Mouse (Mus musculus) CH12.LX (cell line): ENCODE results near the gene Cdh15. TPM values are rescaled to one million over a fixed set of nuclear protein-coding genes. Genes with fewer than 3 reads are reported as not detected.

Experiments
- DNase-seq: peaks from one replicate; pipeline ENCODE4 v3.0.0-alpha.2; 2013; ENCODE audit errors: extremely low read depth
- H3K27ac ChIP-seq: 2 replicates; pipeline ENCODE4 v1.5.1; 2012; ENCODE audit warnings: low read depth, mild to moderate bottlenecking, control low read depth, moderate library complexity; ENCODE audit not compliant: insufficient read depth
- H3K27me3 ChIP-seq: replicated peaks from 2 replicates; pipeline ENCODE3; 2012; ENCODE audit warnings: inconsistent platforms
- H3K36me3 ChIP-seq, 2 experiments: replicated peaks in 1 of 2; 2 replicates each; pipeline versions ENCODE3 to v1.6.1; 2012; ENCODE audit warnings: inconsistent platforms in 1 of 2, low read length in 1 of 2, mild to moderate bottlenecking in 1 of 2, mixed read lengths in 1 of 2, moderate library complexity in 1 of 2; ENCODE audit not compliant: control insufficient read depth in 1 of 2, insufficient read depth in 1 of 2
- H3K4me1 ChIP-seq, 2 experiments: 2 replicates each; pipeline ENCODE4 v1.6.1; 2012; ENCODE audit warnings: inconsistent platforms in 1 of 2, moderate library complexity in 1 of 2; ENCODE audit not compliant: insufficient read depth in 2 of 2, control insufficient read depth in 1 of 2
- H3K4me2 ChIP-seq: 2 replicates; pipeline ENCODE4 v1.6.1; 2012; ENCODE audit warnings: low read depth, mild to moderate bottlenecking, control low read depth; ENCODE audit not compliant: poor library complexity, insufficient read depth, severe bottlenecking
- H3K4me3 ChIP-seq, 3 experiments: fragments of 150-350 bp in 1 of 3; sonication (generic) in 1 of 3; replicated peaks in 1 of 3; 2 replicates each; pipeline versions ENCODE3 to v1.5.1; 2011 to 2012; ENCODE audit warnings: low read depth in 2 of 3, low read length in 2 of 3, mild to moderate bottlenecking in 2 of 3, moderate library complexity in 2 of 3, control low read depth in 1 of 3, improper control_type of control experiment in 1 of 3, inconsistent platforms in 1 of 3, mixed read lengths in 1 of 3; ENCODE audit not compliant: poor library complexity in 1 of 3
- H3K79me2 ChIP-seq: replicated peaks from 2 replicates; pipeline ENCODE4 v1.6.1; 2012; ENCODE audit warnings: mild to moderate bottlenecking, moderate library complexity; ENCODE audit not compliant: control insufficient read depth, poor library complexity, insufficient read depth, severe bottlenecking; ENCODE audit errors: extremely low read depth
- H3K9ac ChIP-seq: 2 replicates; pipeline ENCODE4 v1.6.1; 2012; ENCODE audit warnings: low read depth, mild to moderate bottlenecking, control low read depth, moderate library complexity; ENCODE audit not compliant: insufficient read depth
- H3K9me3 ChIP-seq: replicated peaks from 2 replicates; pipeline ENCODE3; 2012; ENCODE audit warnings: low read length, inconsistent platforms, mixed read lengths
- CHD2 ChIP-seq: IDR thresholded peaks from 2 replicates; pipeline ENCODE4 v1.6.1; 2011; ENCODE audit warnings: low read length, improper control_type of control experiment
- CTCF ChIP-seq, 2 experiments: IDR thresholded peaks in 1 of 2; conservative IDR thresholded peaks in 1 of 2; 2 replicates each; pipeline ENCODE4 v1.5.1; 2011 to 2012; ENCODE audit warnings: low read depth in 2 of 2, low read length in 2 of 2, improper control_type of control experiment in 1 of 2, inconsistent platforms in 1 of 2, mild to moderate bottlenecking in 1 of 2, moderate library complexity in 1 of 2
- E2F4 ChIP-seq: IDR thresholded peaks from 2 replicates; pipeline ENCODE4 v1.6.1; 2011; ENCODE audit warnings: low read depth, low read length, improper control_type of control experiment; ENCODE audit not compliant: insufficient replicate concordance
- ELF1 ChIP-seq: IDR thresholded peaks from 2 replicates; pipeline ENCODE4 v1.6.1; 2014; ENCODE audit warnings: low read depth, mild to moderate bottlenecking, inconsistent platforms, low read length, improper control_type of control experiment
- EP300 ChIP-seq: IDR thresholded peaks from 2 replicates; pipeline ENCODE4 v1.6.1; 2011; ENCODE audit warnings: low read length, improper control_type of control experiment
- JUND ChIP-seq: conservative IDR thresholded peaks from 2 replicates; pipeline ENCODE4 v1.6.1; 2011; ENCODE audit warnings: low read depth, low read length, improper control_type of control experiment
- KAT2A ChIP-seq: IDR thresholded peaks from 2 replicates; pipeline ENCODE4 v1.6.1; 2012; ENCODE audit warnings: low read length, improper control_type of control experiment, inconsistent platforms; ENCODE audit not compliant: insufficient replicate concordance
- MAX ChIP-seq: IDR thresholded peaks from 2 replicates; pipeline ENCODE4 v1.6.1; 2011; ENCODE audit warnings: low read length, improper control_type of control experiment
- MAZ ChIP-seq: IDR thresholded peaks from 2 replicates; pipeline ENCODE4 v1.6.1; 2012; ENCODE audit warnings: low read depth, mild to moderate bottlenecking, inconsistent platforms, low read length, improper control_type of control experiment, moderate library complexity
- MYC ChIP-seq: IDR thresholded peaks from 2 replicates; pipeline ENCODE4 v1.6.1; 2011; ENCODE audit warnings: low read depth, mild to moderate bottlenecking, improper control_type of control experiment, low read length
- NRF1 ChIP-seq: IDR thresholded peaks from 2 replicates; pipeline ENCODE4 v1.6.1; 2014; ENCODE audit warnings: low read depth, mild to moderate bottlenecking, inconsistent platforms, low read length, improper control_type of control experiment, moderate library complexity
- RAD21 ChIP-seq: IDR thresholded peaks from 2 replicates; pipeline ENCODE4 v1.6.1; 2011; ENCODE audit warnings: low read depth, mild to moderate bottlenecking, low read length, improper control_type of control experiment, moderate library complexity
- SIN3A ChIP-seq: IDR thresholded peaks from 2 replicates; pipeline ENCODE4 v1.6.1; 2012; ENCODE audit warnings: low read length, improper control_type of control experiment, inconsistent platforms
- TBP ChIP-seq: conservative IDR thresholded peaks from 2 replicates; pipeline ENCODE4 v1.6.1; 2011; ENCODE audit warnings: low read depth, low read length, improper control_type of control experiment
- USF1 ChIP-seq: IDR thresholded peaks from 2 replicates; pipeline ENCODE4 v1.6.1; 2014; ENCODE audit warnings: low read depth, mild to moderate bottlenecking, inconsistent platforms, low read length, improper control_type of control experiment
- USF2 ChIP-seq: conservative IDR thresholded peaks from 2 replicates; pipeline ENCODE4 v1.6.1; 2011; ENCODE audit warnings: low read depth, low read length, improper control_type of control experiment
- ZKSCAN1 ChIP-seq: IDR thresholded peaks from 2 replicates; pipeline ENCODE4 v1.6.1; 2012; ENCODE audit warnings: low read depth, inconsistent platforms, low read length, improper control_type of control experiment, borderline replicate concordance
- ZNF384 ChIP-seq: IDR thresholded peaks from 2 replicates; pipeline ENCODE4 v1.6.1; 2012; ENCODE audit warnings: low read depth, low read length, improper control_type of control experiment, inconsistent platforms
- dilution Hi-C: fragments of 300-500 bp; cut with MboI; formaldehyde crosslinking; loops from 2 replicates; pipeline ENCODE4 v1.14.3; 2020; ENCODE audit warnings: low sequenced_read_pairs; ENCODE audit not compliant: extremely low pct_unique_long_range_greater_than_20kb, extremely low pct_ligation_motif_present
- in situ Hi-C: fragments of 300-500 bp; cut with MboI; formaldehyde crosslinking; loops from 3 replicates; pipeline ENCODE4 v1.14.3; 2019; ENCODE audit warnings: low sequenced_read_pairs, low pct_ligation_motif_present, low pct_unique_long_range_greater_than_20kb, mixed read lengths
- polyA plus RNA-seq: library from polyadenylated mRNA; unstranded; fragments of >175 nt; gene quantifications from 2 replicates; pipeline ENCODE4 v1.2.1, GENCODE M21; 2012; ENCODE audit warnings: low read depth; ENCODE audit not compliant: insufficient read length
- total RNA-seq, 2 experiments: library from RNA; depleted of rRNA; stranded (reverse); fragments of 300-350 nt in 1 of 2; fragments of >200 nt in 1 of 2; gene quantifications; 2 replicates each; pipeline ENCODE4 v1.2.3; 2012 to 2014

Gene Cdh15
- total and polyA plus RNA-seq, 3 experiments: not detected

DNA sequence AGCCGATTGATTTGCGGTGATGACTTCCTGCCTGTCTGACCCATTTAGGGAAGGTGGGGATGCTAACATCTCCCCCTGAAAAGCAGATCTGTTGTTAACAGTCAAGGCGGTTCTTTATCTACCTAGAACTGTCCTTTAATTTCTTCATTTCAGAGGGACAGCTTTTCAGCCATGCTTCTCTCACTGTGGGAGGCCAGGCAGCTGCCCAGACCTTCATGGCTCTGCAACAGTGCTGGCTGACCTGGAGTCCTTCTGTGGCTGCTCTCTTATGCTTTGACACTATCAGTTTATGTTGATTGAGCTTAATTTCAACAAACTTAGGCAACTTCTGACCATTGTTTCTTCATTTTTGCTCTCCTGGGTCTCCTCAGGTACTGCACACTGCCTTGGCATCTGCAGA is 32.5 kb downstream of the Cdh15 start:
- Histone ChIP-seq H3K27me3 (no peaks in the 10 kb centered on the region), H3K79me2 (no peaks in the 10 kb centered on the region), H3K9me3 (no peaks in the 10 kb centered on the region), H3K4me3 (no peak overlapping the region), H3K27ac (no peak overlapping the region), H3K4me1 (no peaks in the 10 kb centered on the region), H3K36me3 (peaks cover 32 to 52% of the 10 kb centered on the region in 2 experiments), H3K4me2 (no peak overlapping the region), H3K9ac (no peak overlapping the region)
- DNase-seq: no peak
- TF ChIP-seq JUND (no peak), TBP (no peak), E2F4 (no peak)
- dilution Hi-C loops (no loop called here), in situ Hi-C loops (no loop called here)

GRCm38 (mm10) chr8:122883671-122884070 is 35.9 kb downstream of the Cdh15 start:
- H3K27ac ChIP-seq: no peak overlapping the region
- peaks cover 65 to 84% of the 10 kb centered on the region in 2 experiments for H3K36me3 ChIP-seq
- dilution Hi-C loops (no loop called here), in situ Hi-C loops (no loop called here)
- H3K9ac ChIP-seq: no peak overlapping the region
- H3K27me3 ChIP-seq: no peaks in the 10 kb centered on the region
- no peaks in the 10 kb centered on the region for H3K9me3 ChIP-seq
- H3K4me1 ChIP-seq: no peaks in the 10 kb centered on the region
- H3K4me3 ChIP-seq: no peak overlapping the region
- no peak for DNase-seq
- H3K79me2 ChIP-seq: no peaks in the 10 kb centered on the region
- TF ChIP-seq CHD2 (no peak), MAZ (no peak), NRF1 (no peak), ZKSCAN1 (no peak), MYC (no peak), EP300 (no peak), TBP (no peak), MAX (no peak), E2F4 (no peak), ZNF384 (no peak), USF2 (no peak), ELF1 (no peak), USF1 (no peak), SIN3A (no peak)
- H3K4me2 ChIP-seq: no peak overlapping the region

- Histone ChIP-seq H3K4me2 (no peak overlapping the region), H3K4me1 (peaks cover 0 to 18% of the 10 kb centered on the region in 2 experiments; a peak in 2 of 4 replicates), H3K27ac (no peak overlapping the region), H3K9ac (no peak overlapping the region), H3K27me3 (no peaks in the 10 kb centered on the region), H3K79me2 (0 out of 2 replicates have a peak, but pooled peaks cover 2% of the 10 kb centered on the region), H3K36me3 (peaks cover 98% of the 10 kb centered on the region in 2 experiments), H3K4me3 (no peak overlapping the region), H3K9me3 (no peaks in the 10 kb centered on the region)
- DNase-seq: no peak
- in situ Hi-C loops: no loop called here
- TF ChIP-seq RAD21 (peak; percentile 5), KAT2A (no peak), CTCF (conservative IDR thresholded peaks at IDR 0.05 in 1 of 2, IDR thresholded peaks at IDR 0.05 in 1 of 2; ENCODE audit: low read depth in 2 of 2, low read length in 2 of 2) (peak in 1 of 2 experiments; percentile 11; a peak in 1 of 4 replicates)
- dilution Hi-C loops: no loop called here
Measured at GRCm38 (mm10) chr8:122891440-122891839, 43.7 kb downstream of the Cdh15 start.
